Mouse (Mus musculus): ENCODE results near the gene Rxfp3.

DNA sequence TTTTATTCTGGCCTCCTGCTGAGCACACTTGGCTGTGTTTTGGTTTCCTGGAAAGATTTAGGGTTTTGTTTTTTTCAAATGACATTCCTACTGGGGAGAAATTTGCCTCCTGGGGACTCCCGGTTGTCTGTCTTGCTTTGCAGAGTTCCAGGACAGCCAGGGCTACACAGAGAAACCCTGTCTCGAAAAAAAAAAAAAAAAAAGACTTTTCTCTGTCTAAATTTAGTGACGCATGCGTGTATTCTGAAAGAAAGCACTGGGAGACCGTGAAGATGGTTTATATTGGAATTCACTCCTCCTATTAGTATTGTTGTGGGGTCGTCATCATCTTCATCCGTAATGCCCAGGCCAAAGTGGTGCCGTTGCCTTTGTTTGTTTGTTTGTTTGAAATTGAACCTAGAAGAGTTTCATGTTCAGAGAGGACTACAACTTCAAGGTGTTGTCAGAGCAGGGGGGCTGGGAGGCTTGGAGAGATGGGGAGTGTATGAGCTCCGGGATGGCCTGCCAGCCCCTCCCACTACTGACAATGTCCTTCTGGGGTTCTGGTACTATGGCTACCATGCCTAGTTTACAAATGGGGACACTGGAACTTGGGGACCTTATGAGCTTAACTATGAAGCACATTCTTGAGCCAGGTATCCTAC lies 27.9 kb upstream of the Rxfp3 start:
- TF ChIP-seq POLR2A (IDR thresholded peaks at IDR 0.05; ENCODE audit: insufficient read depth, low read depth, low read length) (no peak), CTCF (IDR thresholded peaks at IDR 0.05) (no peak)
